Mouse (Mus musculus) frontal cortex, postnatal 10 days (tissue): ENCODE data around the gene Alppl2.

Source experiments
- DNase-seq, 2 experiments: peaks; one replicate each; pipeline ENCODE4 v3.0.0; 2022; ENCODE audit warnings: low spot score in 2 of 2, mixed read lengths in 1 of 2

Alppl2 gene

DNA sequence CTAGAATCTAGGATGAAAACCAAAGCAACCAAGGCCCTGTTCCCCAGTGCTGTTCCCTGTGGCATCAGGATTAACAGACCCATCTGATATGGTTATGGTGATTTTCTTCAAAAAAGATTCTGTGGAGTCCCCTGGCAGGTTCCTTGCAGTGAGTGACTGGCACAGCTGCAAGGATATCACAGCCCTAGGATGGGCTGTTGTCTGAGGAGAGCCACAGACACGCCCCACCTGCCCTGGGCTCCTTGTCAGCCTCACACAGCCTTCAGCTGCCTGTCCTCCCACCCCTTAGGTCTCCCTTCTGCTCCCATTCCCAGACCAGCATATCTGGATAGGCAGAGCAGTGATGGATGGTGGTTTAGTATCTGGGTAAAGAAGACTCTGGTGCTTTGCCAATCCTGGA, 39.0 kb downstream of the Alppl2 start:
- DNase-seq, result no peak

- DNase-seq, result no peak
These were observed 39.7 kb downstream of the Alppl2 start for GRCm38 (mm10) chr1:87050072-87050471.

GRCm38 (mm10) chr1:87041814-87042438, 47.8 kb downstream of the Alppl2 start:
- DNase-seq, result peak; percentile 37 to 76

DNA sequence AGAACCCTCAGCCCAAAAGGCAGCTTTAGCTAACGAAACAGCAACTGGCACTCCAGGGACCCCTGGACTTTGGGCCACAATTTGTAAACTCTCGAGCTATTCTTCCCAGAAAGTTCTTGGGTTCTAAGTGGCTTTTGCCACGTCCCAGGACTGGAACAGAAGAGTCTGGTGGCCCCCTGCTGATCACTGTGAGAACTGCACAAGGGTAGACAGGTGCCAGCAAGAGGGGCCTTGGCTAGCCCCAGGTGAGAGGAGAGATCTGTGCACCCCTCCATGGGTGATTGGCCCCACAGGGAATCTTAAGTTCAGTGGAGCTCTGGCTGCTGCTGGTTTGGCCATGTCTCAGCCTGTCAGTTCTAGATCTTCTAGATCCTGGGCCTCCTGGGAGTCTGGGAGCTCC, 48.6 kb downstream of the Alppl2 start:
- peak in 1 of 2 experiments; percentile 52 for DNase-seq

- no peak for DNase-seq
These were observed 51.2 kb downstream of the Alppl2 start for GRCm38 (mm10) chr1:87038477-87039070.
